Mouse (Mus musculus): ENCODE measurements at regions not wholly inside any gene's neighbourhood (a gene's known extent, or its start where the extent isn't known, plus 50 kb on each side); places are given as distances from the start of the nearest gene placed in this dataset.

- TF ChIP-seq CTCF (IDR thresholded peaks at IDR 0.05; ENCODE audit: low read depth) (peak; percentile 47), EP300 (IDR thresholded peaks at IDR 0.05; ENCODE audit: low read depth) (no peak)
These were observed 65.8 kb upstream of the Gm26897 start for GRCm38 (mm10) chr5:111667901-111668300.
